Mouse (Mus musculus) left cerebral cortex, postnatal 25 days (tissue): Measurements from ENCODE around the gene Sik3. TPM values are rescaled to one million over a fixed set of nuclear protein-coding genes. Genes with fewer than 3 reads are reported as not detected.
"Not testable (repeated sequence)": the region's sequence is repeated elsewhere in the genome, so short reads cannot be mapped to it uniquely, and the experiment has no call there.

Source experiments
- DNase-seq, 2 experiments: peaks; one replicate each; pipeline ENCODE4 v3.0.0; 2022; ENCODE audit warnings: low spot score in 2 of 2, mixed read lengths in 1 of 2
- intact Hi-C: fragments of 180-260 bp; cut with DNase I; formaldehyde crosslinking; loops from one replicate; pipeline ENCODE4 v1.15.1; 2025
- total RNA-seq, 2 experiments: library from RNA; stranded (reverse); gene quantifications; 2 replicates each; pipeline ENCODE4 v1.2.3; 2021

Gene Sik3
- total RNA-seq, 2 experiments from 2014 or later: 114 to 121 TPM

DNA sequence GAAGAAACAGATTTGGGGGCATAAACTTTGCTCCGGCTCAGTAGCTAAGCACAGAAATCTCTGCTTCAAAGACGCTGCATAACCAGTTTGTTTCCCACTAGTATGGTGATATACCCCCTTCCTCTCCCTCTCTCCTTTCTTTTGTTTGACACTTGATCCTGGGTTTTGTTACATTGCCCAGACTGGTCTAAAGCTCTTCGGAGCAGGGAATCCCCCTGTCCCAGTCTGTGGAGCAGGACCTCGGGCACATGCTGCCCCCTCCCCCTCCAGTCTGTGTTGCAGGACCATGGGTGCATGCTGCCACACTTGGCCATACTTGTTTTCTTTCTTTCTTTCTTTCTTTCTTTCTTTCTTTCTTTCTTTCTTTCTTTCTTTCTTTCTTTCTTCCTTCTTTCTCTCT lies 77.4 kb downstream of the Sik3 start:
- no peak for DNase-seq
- intact Hi-C loops: no loop called here

DNA sequence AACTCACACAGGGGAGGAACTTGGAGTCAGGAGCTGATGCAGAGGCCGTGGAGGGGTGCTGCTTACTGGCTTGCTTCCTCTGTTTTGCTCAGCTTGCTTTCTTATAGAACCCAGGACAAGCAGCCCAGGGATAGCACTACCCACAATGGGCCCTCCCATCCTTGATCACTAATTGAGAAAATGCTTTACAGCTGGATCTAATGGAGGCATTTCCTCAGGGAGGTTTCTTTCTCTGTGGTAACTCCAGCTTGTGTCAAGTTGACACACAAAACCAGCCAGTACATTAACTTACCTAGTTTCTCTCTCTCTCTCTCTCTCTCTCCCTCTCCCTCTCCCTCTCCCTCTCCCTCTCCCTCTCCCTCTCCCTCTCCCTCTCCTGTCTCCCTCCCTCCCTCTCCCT lies 78.5 kb downstream of the Sik3 start:
- DNase-seq, intact Hi-C loops: not testable (repeated sequence)

DNA sequence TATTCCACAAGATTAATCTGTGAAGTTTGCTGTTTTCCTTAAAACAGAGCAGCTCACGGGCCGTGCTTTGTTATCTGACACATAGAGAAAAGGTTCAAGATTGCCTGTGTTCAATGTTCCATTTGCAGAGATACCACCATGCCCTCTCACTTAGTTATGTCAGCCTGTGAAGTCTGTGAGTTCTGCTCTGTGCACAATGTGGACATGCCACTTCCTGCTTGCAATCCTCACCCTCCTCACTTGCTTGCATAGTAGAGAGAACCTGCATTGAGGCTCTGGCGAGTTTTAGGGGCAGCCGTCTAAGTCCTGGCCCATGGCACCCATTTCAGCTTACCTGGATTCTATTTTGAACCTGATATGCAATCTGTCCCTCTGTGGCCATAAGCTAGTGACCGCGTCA lies 80.0 kb downstream of the Sik3 start:
- intact Hi-C loops: no loop called here
- no peak for DNase-seq

DNA sequence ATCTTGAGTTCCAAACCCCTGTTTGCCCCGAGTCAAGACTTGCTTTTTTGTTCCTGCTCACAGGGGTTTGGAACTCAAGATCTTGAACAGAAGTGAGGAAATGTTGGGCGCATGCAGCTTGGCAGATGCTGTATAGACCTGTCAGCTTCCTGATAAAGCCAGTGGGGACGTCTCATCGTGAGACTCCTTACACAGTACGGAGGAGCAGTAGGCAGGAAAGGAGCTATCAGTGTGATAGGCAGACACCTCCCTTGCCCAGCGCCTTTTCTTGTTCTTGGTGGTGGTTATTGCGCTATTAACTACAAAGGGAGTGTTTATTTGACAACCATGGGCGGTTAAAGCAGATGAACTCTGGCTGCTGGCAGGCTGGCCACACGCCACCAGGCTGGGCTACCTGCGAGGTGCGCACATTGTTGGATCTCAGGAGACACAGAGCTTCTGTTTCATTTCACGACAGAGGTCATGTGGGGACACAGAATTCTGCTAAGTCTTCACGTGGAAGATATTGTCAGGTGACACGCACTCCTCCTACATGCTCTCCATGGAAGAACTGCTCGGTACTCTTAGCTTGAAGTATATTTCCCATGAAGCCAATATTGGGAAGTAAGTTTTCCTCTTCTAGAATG lies 85.9 kb downstream of the Sik3 start:
- DNase-seq: no peak

DNA sequence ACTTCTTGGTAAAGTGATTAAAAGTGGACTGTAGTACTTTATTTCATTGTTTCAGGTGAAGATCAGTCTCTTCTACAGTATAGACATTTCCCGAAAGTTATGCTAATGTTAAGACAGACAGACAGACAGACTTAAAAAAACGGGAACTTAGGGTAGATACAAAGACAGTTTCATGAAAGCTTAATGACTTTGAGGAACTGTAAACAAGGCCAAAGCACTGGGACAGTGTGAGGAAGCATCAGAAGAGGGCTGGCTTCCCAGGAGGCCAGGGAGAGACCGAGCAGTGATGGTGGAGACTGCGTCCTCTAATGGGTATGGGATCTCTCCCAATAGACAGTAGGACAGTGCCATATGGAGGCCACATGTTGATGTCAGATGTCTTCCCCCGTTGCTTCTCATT lies 86.5 kb downstream of the Sik3 start:
- intact Hi-C loops: no loop called here
- no peak for DNase-seq

More for the DNA sequence above, 85.9 kb downstream of the Sik3 start:
- intact Hi-C loops: no loop called here

DNA sequence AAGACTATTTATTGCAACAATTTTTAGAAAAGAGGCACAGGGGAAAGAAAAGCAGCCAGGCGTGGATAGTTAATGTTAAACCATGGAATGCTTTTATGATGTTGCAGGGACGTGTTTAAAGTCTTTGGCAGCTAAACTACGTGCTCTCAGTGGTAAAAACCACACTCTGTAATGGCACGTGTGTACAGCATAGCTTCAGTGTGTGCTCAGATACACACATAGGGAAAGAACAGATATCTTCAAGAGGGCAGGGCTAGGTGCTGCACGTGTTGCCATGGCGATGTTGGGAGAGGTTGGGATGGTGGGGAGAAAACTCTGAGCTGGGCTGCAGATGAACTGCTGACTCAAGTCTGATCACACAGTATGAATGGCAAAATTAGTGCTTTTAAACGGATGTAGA lies 90.5 kb downstream of the Sik3 start:
- DNase-seq: no peak
- intact Hi-C loops: no loop called here

DNA sequence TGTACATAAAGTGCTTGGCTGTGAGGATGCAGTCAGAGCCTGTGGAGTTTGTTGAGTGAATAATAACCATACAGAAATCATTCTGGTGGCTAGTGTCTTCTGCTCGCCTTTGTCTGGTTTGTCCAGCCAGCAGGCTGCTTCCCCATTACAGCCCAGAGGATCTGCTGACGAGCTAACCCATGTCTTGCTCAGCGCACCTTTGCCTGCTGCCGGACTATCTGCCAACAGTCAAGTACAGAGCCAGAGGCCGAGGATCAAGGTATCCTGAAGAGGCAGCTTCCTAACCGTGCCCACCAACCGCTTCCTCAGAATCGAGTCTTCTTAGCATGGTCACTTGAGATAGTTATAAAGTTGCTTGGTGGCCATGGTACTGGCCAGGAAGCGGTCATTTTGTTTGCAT lies 93.5 kb downstream of the Sik3 start:
- DNase-seq: no peak
- intact Hi-C loops: no loop called here

DNA sequence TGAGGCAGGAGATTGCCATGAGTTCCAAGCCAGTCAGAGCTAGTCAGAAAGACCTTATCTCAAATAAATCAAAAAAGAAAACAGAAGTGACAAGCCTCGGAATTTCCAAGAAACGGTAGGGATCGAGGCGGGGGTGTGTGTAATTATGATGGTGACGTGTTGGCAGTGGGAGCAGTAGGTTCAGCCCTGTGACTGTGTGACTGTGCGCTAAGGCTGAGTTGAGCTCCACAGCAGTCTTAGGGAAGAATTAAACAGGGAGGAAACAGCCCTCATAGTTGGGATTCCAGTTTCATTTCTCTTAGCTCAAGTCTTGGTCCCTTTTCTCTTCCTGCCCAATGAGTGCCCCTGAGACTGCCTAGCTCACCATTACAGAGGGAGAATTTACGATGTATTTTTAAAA lies 98.0 kb downstream of the Sik3 start:
- no peak for DNase-seq
- intact Hi-C loops: no loop called here

DNA sequence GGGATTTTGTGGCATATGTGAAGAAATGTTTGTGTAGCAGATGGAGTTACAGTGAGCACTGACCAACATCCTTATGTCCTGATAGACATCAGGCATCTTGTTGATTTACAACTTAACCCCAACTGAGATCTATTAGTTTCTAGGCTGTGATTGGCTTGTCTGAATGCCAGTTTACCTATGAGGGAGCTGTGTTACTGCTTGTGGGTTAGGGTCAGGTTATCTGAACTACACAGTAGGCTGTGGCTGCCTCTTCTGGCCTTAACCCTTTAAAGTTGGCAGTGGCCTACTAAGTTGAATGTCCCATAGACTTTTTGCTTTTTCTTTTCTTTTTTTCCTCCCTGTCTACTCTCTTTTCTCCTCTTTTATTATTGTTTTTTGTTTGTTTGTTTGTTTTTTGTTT lies 98.7 kb downstream of the Sik3 start:
- intact Hi-C loops: no loop called here
- DNase-seq: no peak

DNA sequence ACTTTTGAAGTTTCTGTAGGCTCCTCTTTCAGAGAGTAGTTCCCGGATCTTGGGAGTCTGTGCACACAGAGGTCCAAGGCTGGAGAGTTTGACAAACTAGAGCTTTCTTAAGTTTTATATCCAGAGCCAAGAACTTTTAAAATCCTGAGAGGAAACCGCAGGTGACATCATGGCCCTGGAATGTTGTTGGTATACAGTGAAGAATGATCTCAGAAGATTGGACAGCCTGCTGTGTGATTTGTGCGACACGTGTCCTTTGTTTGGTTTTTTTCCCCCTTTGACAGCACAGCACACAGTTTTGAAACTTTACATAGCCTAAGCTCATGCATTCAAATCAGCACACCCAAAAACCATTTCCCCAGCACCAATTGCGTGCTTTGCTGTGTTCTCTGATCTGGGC lies 99.6 kb downstream of the Sik3 start:
- no peak for DNase-seq
- intact Hi-C loops: no loop called here

DNA sequence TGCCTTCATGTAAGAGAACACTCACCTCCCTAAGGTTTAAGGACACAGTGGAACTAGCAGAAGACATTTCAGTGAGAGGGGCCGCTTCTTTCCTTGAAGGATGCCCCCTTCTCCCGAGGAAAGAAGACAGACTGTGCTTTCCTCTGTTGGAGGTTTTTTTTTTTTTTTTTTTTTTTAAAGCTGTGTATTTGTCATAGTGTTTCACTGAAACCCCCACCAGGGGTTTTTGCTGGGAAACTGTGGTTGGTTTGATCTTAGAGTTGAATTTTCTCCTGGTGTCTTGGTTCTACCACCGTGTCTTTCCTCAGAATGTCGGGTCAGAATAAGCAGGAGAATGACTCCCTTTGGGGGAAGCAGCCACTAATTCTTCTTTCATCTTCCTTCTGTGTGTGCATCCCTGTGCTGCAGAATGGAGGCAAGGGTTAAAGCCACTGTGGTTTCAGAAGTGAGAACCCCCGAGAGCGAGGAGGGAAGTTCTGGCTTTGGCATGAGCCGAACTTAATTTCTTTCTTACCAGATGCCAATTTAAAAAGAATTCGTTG lies 106.3 kb downstream of the Sik3 start:
- DNase-seq: no peak
- intact Hi-C loops: no loop called here

DNA sequence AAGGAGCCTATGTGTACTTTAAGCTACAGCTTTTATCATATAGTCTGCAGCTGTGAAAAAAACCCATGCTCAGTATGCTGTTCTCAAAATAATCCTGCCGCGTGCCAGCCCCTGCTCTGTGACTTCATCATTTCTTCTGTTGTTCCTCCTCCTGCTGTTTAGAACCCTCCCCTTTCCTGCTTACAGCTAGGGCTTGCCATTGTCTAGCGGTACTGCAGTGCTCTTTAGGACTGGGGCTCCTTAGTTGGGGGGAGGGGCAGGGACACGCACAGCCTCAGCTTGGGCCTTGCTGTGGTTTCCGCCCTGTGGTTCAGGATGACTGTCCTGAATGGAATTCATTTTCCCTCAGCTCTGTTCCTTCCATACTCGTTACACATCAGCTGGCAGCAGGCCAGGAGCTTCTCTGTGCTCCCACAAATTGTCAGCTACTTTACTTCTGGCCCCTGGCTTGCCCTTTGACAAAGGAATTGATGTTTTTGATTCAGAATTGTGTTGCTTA lies 107.4 kb downstream of the Sik3 start:
- intact Hi-C loops: loop anchor here (5.0 kb wide), 1 partner anchor 38 kb away; no protein-coding TSS in a partner anchor
- DNase-seq: peak; percentile 39 to 48

DNA sequence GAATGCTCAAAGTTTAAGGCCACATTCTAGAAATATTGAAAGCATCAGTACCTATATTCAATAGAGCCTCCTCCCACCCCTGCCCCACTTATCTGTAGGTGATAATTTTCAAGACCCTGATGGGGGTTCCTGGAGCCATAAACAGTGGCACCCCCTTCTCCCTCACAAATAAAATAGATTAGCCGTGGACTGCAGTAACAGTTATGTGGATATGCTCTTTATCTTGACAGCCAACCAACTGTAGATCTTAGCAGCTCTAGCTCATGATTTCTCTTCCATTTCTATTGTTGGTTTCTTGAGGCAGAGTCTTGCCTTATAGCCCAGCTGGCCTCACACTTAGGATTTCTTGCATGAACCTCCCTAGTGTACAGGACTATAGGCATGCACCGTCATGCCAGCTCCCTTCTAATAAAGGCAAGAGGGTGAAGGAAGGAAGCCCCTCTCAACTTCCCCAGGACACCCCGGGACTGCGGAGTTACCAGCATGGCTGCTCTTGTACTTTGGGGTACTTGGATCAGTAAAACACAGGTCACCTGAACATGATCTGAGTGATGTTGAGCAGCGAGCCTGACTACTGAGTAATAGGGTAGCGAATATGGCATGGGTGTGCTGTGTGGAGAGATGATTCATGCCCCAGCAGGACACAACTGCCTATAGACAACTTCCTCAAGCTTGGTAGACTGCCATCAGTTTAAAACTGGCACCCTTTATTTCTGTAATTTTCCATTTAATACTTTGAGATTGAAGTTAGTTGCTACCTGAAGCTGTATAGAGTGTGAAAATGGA lies 108.0 kb downstream of the Sik3 start:
- intact Hi-C loops: loop anchor here (5.0 kb wide), 1 partner anchor 38 kb away; no protein-coding TSS in a partner anchor
- peak in 1 of 2 experiments; percentile 31 for DNase-seq

DNA sequence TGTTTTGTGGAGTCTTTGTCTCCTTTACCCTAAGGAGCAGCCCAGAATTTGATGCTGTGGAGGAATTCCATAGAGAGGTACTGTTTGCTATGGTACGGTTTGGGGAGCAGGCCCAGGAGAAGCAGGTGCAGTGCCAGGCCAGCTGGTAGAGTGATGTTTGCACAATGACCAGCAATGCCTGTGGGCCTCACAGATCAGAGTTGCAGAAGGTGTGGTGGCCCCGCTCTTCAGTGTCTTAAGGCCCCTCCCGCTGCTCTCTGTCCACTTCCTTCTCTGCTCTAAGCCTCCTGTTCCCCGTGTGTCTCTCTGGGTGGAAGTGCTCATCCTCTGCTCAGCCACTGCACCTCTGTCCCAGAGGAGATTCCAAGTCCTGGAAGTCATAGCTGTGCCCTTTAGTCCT lies 108.9 kb downstream of the Sik3 start:
- intact Hi-C loops: loop anchor here (5.0 kb wide), 1 partner anchor 39 kb away; no protein-coding TSS in a partner anchor
- no peak for DNase-seq

DNA sequence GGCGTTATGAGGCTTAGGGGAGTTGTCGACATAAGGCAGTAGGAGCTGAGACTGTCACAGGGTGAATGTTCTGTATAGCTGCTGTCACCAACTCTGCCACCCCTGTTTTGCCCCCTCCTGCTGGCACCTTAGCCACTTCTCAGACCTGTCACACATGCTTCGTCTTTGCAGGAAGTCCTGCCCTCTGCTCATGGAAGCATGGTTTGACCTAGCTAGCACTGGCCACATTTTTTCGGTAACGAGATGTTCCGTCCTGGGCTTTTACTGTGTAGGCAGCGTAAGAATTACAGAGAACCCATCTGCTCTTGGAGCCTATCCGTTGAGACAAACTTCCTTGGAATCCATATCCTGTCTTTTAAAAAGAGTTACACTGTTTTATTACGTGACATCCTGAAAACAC lies 110.1 kb downstream of the Sik3 start:
- intact Hi-C loops: loop anchor here (5.0 kb wide), 1 partner anchor 40 kb away; no protein-coding TSS in a partner anchor
- no peak for DNase-seq

DNA sequence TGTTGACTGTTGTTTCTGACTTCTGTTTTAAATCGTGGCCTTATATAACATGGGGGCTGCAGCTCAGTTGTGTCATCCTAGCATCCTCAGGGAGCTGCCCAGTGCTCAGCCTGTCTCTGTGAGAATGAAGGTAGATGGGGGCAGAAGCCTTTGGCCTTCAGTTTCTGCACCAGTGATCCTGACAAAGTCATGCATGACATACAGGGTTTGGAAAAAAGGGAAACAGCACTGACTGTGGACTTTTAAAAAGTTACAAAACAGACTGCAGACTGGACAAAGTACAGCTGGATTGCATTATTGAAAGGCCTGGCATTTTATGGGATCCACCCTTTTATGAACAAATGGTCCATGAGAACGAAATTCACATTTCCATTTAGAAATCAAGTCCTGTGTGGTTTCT lies 113.7 kb downstream of the Sik3 start:
- DNase-seq: no peak
- intact Hi-C loops: no loop called here

DNA sequence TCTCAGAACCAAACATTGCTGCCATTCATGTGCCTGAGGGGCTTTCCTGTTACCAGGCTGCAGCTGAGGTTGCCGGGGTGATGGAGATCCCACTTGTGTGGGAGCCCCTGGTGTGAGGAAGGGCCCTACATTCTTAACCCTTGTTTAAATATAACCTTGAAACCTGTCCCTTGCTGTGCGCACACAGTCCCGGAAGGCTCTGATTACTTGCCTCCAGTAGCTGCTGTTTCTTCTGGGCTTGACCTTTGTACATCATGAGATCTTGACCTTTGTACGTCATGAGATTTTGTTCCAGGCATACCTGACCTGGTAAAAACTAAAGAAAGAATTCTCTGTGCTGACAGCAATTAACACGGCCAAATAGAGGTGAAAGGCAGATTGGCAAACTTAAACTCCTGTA lies 114.7 kb downstream of the Sik3 start:
- intact Hi-C loops: no loop called here
- no peak for DNase-seq

DNA sequence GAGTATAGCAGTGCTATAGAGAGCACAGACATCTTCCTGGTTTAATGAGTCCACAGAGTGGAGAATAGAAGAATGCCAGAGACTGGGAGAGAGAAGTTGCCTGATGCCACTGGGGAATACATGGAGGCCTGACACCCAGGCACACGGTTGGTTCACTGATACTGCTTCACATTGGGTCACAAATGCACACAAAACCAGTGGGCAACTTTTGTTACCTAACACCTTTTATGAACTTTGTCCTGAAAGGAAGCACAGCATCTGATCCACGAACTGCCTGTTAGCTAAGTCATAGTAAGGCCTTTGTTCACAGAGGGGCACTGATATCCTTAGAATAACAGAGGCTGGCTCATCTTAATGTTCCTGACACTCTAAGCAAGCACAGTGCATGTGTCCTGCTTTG lies 116.6 kb downstream of the Sik3 start:
- intact Hi-C loops: no loop called here

DNA sequence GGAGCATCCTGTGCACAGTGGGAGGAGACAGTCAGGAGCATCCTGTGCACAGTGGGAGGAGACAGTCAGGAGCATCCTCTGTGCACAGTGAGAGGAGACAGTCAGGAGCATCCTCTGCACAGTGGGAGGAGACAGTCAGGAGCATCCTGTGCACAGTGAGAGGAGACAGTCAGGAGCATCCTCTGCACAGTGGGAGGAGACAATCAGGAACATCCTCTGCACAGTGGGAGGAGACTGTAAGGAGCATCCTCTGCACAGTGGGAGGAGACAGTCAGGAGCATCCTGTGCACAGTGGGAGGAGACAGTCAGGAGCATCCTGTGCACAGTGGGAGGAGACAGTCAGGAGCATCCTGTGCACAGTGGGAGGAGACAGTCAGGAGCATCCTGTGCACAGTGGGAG lies 120.2 kb downstream of the Sik3 start:
- DNase-seq, intact Hi-C loops: not testable (repeated sequence)

More for the DNA sequence above, 116.6 kb downstream of the Sik3 start:
- no peak for DNase-seq

DNA sequence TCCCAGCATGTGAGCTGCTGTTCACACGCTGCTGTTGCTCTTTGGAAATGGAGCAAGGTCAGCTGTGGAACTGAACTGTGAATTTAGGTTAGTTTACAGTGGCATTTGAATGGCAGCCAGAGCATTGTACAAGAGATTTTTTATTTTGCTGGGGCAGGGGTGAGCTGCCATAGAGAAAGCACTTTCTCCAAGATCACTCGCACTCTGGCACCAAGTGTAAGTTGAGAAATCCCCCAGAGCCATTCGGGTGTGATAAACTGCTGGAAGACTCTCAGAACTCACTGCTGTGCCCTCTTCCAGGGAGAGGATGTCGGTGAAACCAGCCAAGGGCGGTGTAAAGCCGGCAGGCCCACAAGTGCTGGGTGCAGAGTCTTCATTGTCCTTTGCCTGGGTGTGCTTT lies 126.2 kb downstream of the Sik3 start:
- intact Hi-C loops: no loop called here
- no peak for DNase-seq

DNA sequence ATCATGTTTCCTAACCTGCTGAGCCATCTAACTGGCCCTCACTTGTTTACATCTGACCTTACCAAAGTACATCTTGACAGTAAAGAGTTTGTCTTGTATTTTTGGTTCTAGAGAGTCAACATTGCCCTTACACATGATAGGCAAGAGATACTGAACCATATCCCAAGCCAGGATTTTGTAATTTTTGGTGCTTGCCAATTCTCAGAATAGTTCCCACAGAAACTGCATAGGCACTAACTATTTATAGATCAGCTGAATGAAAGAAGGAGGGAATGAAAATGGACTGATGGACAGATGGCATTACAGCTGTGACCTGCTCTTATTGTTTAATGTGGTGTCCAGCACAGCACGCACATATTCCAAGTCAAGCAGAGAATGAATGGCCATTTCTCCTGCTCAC lies 128.2 kb downstream of the Sik3 start:
- intact Hi-C loops: no loop called here
- no peak for DNase-seq
